Mouse (Mus musculus) T-helper 17 cell (primary cell): Measurements from ENCODE around the gene Sf3b6.

Experiments used
- in situ Hi-C, 2 experiments: fragments of 300-600 bp; cut with MboI, MseI; formaldehyde crosslinking; loops; 1 replicate in 1 of 2; 2 replicates in 1 of 2; pipeline ENCODE4 v1.15.1; 2025; ENCODE audit warnings: high pct_unique_total_duplicates in 2 of 2

Gene Sf3b6

DNA sequence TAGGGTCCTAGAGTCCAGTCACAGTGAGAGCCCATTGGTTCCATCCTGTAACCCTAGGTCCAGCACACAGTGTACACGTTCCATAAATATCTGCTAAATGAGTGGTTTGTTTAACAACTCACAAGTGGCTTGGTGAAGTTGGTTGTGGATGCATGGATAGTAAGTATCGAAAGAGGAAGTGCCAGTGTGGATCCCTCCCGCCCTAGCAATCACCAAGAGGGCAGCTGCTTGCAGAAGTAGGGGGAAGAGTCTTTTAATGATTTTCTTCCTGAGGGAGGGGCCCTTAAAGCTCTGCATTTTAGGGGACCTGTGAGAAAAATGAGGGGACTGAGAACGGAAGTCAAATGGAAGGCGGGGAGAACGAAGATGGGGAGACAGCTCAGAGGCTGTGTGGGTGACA is 22.7 kb downstream of the Sf3b6 start:
- in situ Hi-C loops: loop anchor here in 1 of 2 experiments (5.0 kb wide), 2 partner anchors 68 to 72 kb away; no protein-coding TSS in a partner anchor

DNA sequence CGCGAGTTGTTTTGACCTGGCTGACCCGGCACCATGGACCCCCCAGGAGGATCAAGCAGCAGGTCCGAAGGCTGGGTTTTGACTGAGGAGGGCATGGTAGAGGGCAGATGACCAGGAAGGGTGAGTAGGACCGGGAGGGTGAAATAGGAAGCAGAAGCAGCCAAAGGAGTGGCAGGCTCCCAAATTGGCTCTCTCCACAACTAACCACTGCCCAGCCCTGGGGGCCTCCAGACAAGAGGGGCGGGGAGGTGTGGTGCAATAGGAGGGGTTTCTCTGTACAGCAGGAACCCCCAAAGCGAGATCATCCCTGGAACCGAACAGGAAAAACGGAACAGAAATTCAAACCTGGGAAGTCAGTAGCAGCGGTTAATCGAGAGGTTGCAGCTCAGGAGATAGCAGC is 23.4 kb downstream of the Sf3b6 start:
- in situ Hi-C loops: loop anchor here in 1 of 2 experiments (5.0 kb wide), 2 partner anchors 68 to 72 kb away; no protein-coding TSS in a partner anchor

DNA sequence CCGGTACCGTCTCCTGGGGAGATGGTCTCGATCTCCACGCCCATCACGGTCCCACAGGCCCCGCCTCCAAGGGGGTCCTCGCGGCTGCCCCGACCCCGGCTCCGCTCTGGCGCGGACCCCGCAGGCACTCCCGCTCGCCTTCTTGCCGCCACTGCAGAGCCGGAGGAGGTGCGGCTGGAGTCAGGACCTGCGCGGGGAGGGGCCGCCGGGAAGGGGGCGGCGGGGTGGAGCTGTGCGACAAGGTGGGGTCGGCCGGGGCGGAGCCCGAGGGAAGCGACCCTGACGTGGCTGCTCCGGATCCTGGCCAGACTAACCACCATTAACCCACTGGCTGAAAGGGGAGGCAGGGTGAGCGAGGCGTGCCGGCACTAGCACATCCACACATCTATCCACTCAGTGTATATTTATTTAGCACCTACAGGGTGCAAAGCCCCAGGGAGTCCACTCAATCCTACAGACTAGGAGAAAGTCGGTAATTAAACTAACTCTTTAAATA is 24.1 kb downstream of the Sf3b6 start, which contains the start of gene Fkbp1b:
Gene Fkbp1b (minus strand): TSS at position 200 of the 496 bp plus-strand sequence.
- in situ Hi-C loops: loop anchor here in 1 of 2 experiments (5.0 kb wide), 2 partner anchors 69 to 71 kb away; no protein-coding TSS in a partner anchor

DNA sequence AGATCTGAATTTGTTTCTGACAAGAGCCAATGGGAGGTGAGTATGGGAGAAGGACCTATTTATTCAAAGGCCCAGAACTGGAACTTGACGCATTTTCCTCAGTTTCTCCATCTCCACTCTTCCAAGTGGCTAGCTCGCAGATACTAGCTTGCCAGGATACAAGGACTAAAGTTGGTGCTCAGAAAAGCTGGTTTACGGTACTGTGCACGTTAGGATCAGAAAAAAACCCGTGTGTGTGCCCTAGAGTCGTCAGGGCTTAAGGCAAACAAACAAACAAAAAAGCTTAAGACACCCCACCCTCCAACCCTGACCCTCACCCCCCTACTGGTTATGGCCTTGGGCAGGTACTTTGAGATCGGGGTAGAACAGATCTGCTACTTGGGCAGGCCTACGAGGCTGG is 25.1 kb downstream of the Sf3b6 start:
- in situ Hi-C loops: loop anchor here in 1 of 2 experiments (5.0 kb wide), 2 partner anchors 70 kb away; no protein-coding TSS in a partner anchor

DNA sequence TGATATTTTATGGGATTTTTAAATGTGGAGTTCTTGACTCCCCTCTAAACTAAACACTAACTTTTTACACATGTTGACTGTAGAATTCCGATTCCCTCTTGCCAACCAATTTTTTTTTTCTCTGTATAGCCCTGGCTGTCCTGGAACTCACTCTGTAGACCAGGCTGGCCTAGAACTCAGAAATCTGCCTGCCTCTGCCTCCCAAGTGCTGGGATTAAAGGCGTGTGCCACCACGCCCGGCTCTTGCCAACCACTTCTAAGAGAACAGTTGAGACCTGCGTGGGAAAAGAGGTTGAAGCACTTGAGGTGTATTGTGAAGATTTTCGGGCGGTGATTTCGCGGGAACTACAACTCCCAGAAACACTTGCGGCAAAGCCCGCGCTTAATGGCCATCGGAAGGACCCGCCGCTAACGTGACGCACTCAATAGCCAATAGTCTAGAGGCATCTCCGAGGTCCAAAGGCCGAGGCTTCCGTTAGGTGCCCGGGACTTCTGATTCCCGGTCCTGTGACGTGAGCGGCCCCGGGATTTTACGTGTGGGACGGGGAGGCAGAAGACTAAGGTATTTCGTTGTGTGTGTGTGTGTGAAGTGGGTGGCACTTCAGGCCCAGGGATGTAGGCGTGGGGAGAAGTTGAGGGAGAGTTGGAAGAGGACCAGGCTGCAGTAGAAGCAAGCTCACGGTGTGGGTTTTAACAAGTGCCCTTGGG is 25.7 kb downstream of the Sf3b6 start, which contains the start of gene Wdcp:
Gene Wdcp (plus strand): TSS at position 414 of the 708 bp plus-strand sequence.
- in situ Hi-C loops: loop anchor here in 1 of 2 experiments (5.0 kb wide), 2 partner anchors 69 to 71 kb away; no protein-coding TSS in a partner anchor

DNA sequence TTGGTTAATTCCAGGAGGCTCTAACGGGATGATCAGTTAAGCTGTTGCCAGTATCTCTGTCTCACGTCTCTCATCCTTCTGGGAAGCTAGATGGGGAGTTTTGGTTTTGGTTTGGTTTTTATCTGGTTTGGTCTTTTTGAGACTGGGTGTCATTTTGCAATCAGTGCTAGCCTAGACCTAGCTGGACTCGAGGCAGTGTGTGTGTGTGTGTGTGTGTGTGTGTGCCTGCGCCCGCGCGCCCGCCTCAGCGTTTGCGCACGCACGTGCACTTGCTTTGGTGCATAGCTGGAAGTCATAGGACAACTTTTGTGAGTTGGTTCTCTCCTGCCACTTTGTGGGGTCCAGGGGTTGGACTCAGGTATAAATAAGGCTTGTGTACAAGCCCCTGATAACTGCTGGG is 26.4 kb downstream of the Sf3b6 start:
- in situ Hi-C loops: loop anchor here in 1 of 2 experiments (5.0 kb wide), 2 partner anchors 69 to 71 kb away; no protein-coding TSS in a partner anchor

DNA sequence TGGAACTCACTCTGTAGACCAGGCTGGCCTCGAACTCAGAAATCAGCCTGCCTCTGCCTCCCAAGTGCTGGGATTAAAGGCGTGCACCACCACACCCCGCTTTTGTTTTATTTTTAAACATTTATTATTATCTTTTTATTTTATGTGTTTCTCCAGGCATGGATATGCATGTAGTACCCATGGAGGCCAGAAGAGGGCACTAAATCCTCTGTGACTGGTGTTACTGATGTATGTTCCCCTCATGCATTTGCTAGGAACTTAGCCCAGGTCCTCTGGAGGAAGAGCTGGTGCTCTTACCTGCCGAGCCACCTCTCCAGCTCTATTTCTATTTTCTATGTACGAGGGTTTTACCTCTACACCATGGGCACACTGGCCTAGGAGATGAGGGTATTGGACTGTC is 38.8 kb downstream of the Sf3b6 start:
- in situ Hi-C loops: no loop called here

DNA sequence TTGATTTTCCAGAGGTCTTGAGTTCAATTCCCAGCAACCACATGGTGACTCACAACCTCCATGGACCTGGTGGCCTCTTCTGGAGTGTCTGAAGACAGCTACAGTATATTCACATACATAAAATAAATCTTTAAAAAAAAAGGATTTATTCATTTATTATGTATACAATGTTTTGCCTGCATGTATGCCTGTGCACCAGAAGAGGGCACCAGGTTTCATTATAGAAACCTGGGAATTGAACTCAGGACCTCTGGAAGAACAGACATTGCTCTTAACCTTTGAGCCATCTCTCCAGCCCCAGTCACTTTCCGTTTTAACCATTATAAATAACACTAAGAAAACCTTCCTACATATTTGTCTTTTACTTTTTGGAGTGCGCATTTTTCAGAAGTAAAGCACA is 39.5 kb downstream of the Sf3b6 start:
- in situ Hi-C loops: no loop called here

DNA sequence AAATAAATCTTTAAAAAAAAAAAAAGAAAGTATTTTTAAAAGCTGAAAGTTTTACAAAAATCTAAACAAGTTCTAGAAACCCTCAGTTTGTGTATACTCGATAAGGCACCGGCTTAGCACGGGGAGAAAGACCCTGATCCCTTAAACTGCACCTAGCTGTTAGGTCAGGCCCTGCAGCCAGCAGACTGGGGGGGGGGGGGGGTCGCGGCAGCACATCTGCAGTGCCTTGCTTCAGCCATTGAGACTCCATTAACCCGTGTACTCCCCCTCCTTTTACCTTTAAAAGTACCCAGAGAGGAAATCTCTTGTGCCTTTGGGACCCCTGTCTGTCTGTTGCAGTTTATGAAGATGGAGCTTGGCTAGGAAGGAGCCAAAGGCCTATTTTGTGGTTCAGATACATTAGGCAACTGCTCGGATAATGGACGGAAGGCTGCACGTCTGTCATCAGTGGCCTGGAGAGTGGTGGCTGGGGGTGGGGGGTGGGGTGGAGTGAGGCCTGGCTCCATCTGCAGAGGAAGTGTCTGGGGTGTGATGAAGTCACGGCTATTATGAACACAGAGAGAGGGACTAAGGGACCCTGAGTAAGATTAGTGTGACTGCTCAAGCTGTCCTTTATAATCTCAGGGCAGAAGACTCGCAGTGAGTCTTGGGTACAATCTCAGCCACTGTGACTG is 42.0 kb downstream of the Sf3b6 start:
- in situ Hi-C loops: no loop called here

DNA sequence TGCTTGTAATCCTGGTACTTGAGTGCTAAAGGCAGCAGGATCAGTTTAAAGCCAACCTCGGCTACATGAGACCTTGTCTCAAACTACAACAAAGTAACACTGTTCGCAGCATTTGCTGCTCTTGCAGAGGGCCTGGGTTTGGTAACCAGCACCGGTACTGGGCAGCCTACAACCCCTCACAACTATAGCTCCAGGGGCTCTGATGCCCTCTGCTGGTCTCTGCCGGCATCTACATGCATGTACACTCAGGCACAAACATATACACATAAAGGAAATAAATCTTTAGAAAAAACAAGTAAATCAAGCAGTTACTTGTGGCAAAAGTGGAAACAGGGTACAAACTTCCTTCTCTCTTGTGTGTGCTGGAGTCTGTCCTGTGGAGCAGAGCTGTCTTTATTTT is 45.3 kb downstream of the Sf3b6 start:
- in situ Hi-C loops: no loop called here

DNA sequence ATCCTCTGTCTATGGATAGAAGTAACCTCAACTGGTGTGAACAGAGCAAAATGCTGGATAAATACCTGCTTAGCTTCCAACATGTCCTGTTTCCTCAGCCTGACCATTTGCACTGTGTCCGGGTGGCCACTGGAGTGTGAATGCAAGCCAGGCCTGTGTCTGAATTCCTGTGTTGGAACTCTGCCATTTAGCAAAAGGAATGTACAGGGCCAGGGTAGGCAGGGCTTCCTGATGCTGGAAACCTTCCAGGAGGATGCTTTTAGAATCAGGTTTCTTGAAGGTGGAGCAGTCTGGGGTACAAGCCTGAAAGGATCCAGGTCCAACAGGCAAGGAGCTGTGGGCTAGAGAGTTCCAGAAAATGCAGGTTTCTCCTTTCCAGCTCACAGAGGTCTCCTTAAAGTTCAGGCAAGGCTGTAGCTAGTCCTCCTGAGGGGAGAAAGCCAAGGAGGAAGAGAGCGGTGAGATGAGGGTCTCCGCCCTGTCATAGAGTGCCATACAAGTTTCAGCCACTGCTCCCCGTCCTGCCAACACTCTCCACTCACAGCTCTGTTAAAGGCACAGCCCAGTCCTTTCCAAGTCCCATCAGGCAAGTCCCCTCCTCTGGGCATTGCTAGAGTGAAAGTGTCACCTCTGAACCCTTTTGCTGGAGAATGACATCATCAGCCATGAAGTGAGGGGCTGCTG is 46.5 kb downstream of the Sf3b6 start:
- in situ Hi-C loops: no loop called here

DNA sequence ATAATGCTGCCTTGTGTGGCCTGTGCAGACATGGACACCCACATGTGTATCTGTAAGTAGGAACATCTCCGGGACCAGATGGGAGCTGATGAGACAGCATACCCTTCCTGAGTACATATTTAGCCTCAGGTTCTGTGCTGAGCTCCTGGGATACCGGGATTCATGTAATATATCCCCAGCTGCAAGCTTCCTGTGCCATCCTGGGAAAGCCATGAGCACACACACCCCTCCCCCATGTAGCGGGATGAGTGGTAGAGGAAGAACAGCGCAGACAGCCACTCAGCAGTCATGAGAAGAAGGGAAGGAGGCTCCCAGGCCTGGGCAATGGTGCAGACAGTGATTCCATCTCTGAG is 47.0 kb downstream of the Sf3b6 start:
- in situ Hi-C loops: no loop called here

DNA sequence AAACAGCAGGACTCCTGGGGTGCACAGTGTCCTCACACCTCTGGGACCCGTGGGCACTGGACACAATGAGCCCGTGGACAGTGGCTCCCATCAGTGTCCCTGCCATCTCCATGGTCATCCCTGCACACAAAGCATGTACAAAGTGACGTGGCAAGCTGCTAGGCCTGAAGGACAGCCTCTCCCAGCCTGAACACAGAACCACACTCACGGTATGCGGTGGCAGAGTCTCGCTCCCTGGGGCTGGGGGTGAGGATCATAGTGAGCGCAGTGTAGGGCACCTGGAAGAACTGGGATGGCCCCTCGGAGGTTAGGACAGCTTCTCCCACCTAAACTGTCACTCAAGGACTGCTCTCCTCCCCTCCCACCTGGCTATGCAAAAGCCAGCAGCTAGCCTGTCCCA is 51.6 kb downstream of the Sf3b6 start:
- in situ Hi-C loops: loop anchor here in 1 of 2 experiments (5.0 kb wide), 1 partner anchor 93 kb away; no protein-coding TSS in a partner anchor

DNA sequence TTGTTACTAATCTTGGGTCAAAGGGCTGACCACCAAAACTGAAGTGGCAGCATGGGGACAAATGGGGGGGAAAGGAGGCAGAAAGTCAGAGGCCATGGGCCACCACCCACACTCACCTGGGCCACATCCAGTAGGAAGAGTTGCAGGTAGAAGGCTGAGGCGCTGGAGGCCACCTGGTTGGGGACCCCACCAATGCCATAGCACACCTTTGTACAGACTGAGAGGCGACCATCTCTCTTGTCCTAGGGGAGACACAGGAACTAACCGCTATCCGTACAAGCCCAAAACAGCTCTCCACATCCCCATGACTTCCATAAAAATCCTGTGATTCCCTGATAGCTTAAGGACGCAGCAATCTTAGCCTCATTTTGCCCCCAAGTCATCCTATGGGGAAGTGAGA is 53.9 kb downstream of the Sf3b6 start:
- in situ Hi-C loops: no loop called here

DNA sequence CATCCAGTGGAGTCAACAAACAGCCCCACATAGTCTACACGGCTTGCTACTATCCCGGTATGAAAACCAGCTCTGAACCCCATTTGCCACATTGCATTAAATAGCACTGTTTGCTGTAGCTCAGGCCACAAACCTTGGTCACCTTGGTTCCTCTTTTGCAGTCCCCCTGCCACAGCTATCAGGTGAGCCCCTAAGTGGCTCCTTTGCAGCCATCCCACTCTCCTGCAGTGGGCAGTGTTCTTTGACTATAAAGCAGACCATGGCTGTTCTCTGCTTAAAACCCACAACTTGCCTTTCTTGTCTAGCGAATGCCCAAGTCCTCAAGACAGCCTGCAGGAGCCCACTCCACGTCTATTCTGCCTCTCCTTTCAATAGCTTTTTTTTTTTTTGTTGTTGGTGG is 54.9 kb downstream of the Sf3b6 start:
- in situ Hi-C loops: no loop called here

DNA sequence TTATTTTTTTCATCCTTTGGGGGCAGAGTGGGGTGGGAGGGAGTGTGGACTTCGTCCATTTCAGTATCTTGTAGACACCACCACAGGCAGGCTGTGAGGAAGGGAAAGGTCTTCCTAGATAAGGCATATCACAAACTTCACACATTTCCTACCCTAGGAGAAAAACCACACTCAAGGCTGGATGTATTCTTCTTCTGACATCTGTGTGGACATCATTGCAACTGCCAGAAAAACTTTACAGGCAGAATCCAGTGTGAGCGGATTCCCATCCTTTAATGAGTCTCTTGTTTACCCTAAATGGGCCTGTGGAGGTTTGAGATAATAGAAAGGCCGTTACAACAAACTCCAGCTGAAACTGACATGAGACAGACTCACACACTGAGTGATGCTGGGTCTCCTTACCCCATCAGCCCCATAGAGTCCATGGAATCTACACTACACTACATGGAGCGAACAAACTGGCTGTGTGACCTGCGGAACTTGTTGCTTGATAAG is 55.7 kb downstream of the Sf3b6 start:
- in situ Hi-C loops: no loop called here

DNA sequence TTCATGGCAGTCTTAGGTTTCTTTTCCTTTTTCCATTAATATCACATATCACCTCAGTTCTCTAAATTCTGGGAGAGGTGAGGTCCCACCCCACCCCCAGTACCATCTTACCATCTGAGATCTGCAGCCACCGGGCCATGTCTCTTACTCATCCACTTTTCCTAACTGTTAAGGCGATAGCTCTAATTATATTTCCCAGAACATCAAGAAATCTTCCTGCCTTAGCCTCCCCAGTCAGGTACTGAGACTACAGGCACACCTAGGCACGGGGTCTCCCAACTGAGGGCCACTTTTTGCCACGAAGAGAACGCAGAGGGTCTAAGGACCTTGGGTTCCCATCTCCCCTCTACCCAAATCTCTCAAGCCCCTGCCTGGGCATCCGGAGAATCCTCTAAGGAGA is 56.2 kb downstream of the Sf3b6 start:
- in situ Hi-C loops: no loop called here

DNA sequence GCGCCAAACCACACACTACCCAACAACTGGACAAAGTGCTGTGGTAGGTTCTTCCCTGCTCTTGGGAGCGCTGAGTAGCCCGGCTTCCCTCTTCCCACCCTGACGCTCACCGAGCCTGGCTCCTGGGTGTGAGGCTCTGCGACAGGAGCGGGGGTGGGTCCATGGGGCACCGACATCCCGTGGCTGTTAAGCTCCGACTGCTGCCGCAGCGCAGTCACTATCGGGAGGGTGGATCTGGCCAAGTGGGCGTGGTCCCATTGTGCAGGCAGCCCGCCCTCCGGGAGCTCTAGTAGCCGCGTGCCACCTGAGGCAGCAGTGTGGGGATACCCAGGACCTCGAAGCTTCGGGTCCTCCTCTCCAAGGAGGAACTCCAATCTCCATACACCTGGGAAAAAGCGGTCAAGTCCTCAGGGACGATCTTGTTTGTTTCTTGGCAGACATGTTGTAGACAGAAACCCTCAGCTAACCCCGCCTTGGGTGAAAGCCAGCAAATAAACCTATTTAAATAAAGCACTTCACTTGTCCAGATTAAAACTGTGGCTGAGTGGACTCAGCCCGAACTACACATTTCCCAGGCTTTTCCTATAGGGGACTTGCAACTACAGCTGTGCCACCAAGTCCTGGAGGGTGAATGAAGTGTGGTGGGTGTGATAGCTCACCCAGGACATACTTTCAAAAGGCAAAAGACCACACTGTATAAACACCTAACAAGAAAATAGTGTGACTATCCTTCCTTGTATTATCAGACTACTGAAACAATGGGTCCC is 57.0 kb downstream of the Sf3b6 start, which contains the start of gene Mfsd2b:
Gene Mfsd2b (minus strand): TSS at position 199 of the 767 bp plus-strand sequence.
- in situ Hi-C loops: no loop called here

DNA sequence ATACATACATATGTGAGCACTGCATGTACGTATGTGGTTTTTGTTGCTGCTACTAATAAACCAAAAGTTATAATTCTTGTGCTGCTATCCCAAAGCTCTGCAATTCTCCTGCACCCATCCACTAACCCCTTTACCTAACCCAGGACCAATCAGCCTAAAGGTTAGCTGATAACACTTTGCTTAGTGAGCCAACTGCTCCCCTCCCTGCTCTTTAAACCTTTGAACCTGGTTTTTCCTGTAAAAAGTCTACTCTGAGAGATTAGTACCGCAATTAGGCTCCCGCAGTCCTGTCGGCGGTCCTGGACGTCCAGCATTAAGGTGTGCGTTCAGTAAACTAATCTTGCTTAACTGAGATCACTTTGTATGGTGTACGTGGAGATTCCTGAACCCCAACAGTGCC is 58.3 kb downstream of the Sf3b6 start:
- in situ Hi-C loops: no loop called here
